ENCODE assay signal across 8 mouse cellular contexts in genomic region chr3:37472461-37472860, GRCm38 (mm10). TPM values are rescaled to one million over a fixed set of nuclear protein-coding genes. Genes with fewer than 3 reads are reported as not detected.
A peak's percentile ranks its signal among the peaks of the same experiment; 100 is the strongest.
DNase-seq lines count a peak whose midpoint lies in the region; ATAC-seq and TF ChIP-seq lines count a peak whose summit lies in the region.

No protein-coding gene starts in this region.

- peak; percentile 56 for TF ChIP-seq CTCF in lung, embryonic 14.5 days (IDR thresholded peaks at IDR 0.05; ENCODE audit: low read depth)

- no peak overlapping the region for H3K4me2 ChIP-seq in lung, embryonic 14.5 days
- no peak overlapping the region for H3K4me2 ChIP-seq in forebrain, embryonic 11.5 days (ENCODE audit: low read depth, low read length, severe bottlenecking)

- DNase-seq in embryo, embryonic 10.5 days (ENCODE audit: low spot score), result peak; percentile 19
- no peak for DNase-seq in embryo, embryonic 10 days (ENCODE audit: low spot score)
- DNase-seq in layer of hippocampus, postnatal 10 days (ENCODE audit: low spot score in 2 of 2), result peak; percentile 8 to 32
- no peak for DNase-seq in layer of hippocampus, adult 9-11 months
- peak; percentile 10 for DNase-seq in MEL-GATA-1-ER (ENCODE audit: extremely low read depth, low read depth)
- DNase-seq in lung, embryonic 14.5 days, result peak; percentile 84
- no peak for DNase-seq in forebrain, embryonic 11.5 days (ENCODE audit: low spot score)

- no peak for ATAC-seq in lung, embryonic 14.5 days (ENCODE audit: insufficient read depth)
- ATAC-seq in megakaryocyte-erythroid progenitor cell, adult 5-6 weeks (replicated peaks; ENCODE audit: low FRiP score, low TSS enrichment, poor library complexity, severe bottlenecking), result no peak
- no peak for ATAC-seq in forebrain, embryonic 11.5 days (replicated peaks; ENCODE audit: low FRiP score)

- H3K9me3 ChIP-seq in lung, embryonic 14.5 days (ENCODE audit: low read depth, low read length), result no peaks in the 10 kb centered on the region
- no peaks in the 10 kb centered on the region for H3K9me3 ChIP-seq in forebrain, embryonic 11.5 days (ENCODE audit: control insufficient read depth, low read length)

- no peak overlapping the region for H3K4me3 ChIP-seq in lung, embryonic 14.5 days (ENCODE audit: low read depth, low read length)
- no peak overlapping the region for H3K4me3 ChIP-seq in forebrain, embryonic 11.5 days (ENCODE audit: low read depth, low read length)

- H3K36me3 ChIP-seq in lung, embryonic 14.5 days (ENCODE audit: insufficient read depth), result 0 out of 2 replicates have a peak, but pooled peaks cover 4% of the 10 kb centered on the region
- no peaks in the 10 kb centered on the region for H3K36me3 ChIP-seq in forebrain, embryonic 11.5 days (ENCODE audit: control insufficient read depth, insufficient read depth, low read length)

- H3K4me1 ChIP-seq in lung, embryonic 14.5 days (ENCODE audit: insufficient read depth), result no peaks in the 10 kb centered on the region
- no peaks in the 10 kb centered on the region for H3K4me1 ChIP-seq in forebrain, embryonic 11.5 days (replicated peaks; ENCODE audit: control insufficient read depth, insufficient read depth, low read length)

- no peaks in the 10 kb centered on the region for H3K27me3 ChIP-seq in lung, embryonic 14.5 days (ENCODE audit: insufficient read depth, low read length)
- H3K27me3 ChIP-seq in forebrain, embryonic 11.5 days (ENCODE audit: control insufficient read depth, insufficient read depth, low read length), result no peaks in the 10 kb centered on the region

- no peak overlapping the region for H3K27ac ChIP-seq in lung, embryonic 14.5 days (ENCODE audit: low read depth)
- no peak overlapping the region for H3K27ac ChIP-seq in forebrain, embryonic 11.5 days (ENCODE audit: low read depth, low read length)

- H3K9ac ChIP-seq in lung, embryonic 14.5 days, result no peak overlapping the region
- H3K9ac ChIP-seq in forebrain, embryonic 11.5 days (ENCODE audit: low read length), result no peak overlapping the region

RNA-seq across cellular contexts. Expression of gene Nudt6, which starts 52.5 kb away (rescaled TPM):
- 1 to 10 TPM; 5.3 to 8.0 TPM for total RNA-seq in layer of hippocampus, postnatal 10 days (2021)
- polyA plus RNA-seq in lung, embryonic 14.5 days (2014; fragmentation: Nextera tagmentation; extraction: Ambion mirVana), result 4.6 and 7.4 TPM in 2 replicates
- total RNA-seq in megakaryocyte-erythroid progenitor cell, adult 5-6 weeks (2014; fragmentation: Nextera tagmentation), result 9.1 and 34.1 TPM in 2 replicates
- total RNA-seq in megakaryocyte-erythroid progenitor cell, adult 5-6 weeks (2017), result 26.6 and 28.8 TPM in 2 replicates
- polyA plus RNA-seq in forebrain, embryonic 11.5 days (2014; fragmentation: Nextera tagmentation; extraction: Ambion mirVana), result 4.4 and 4.5 TPM in 2 replicates

RNA-seq across cellular contexts. Expression of gene Spata5, which starts 52.8 kb away (rescaled TPM):
- 10 to 100 TPM; 20.0 to 25.6 TPM for total RNA-seq in layer of hippocampus, postnatal 10 days (2021)
- polyA plus RNA-seq in lung, embryonic 14.5 days (2014; fragmentation: Nextera tagmentation; extraction: Ambion mirVana), result 36.9 and 42.0 TPM in 2 replicates
- total RNA-seq in megakaryocyte-erythroid progenitor cell, adult 5-6 weeks (2014; fragmentation: Nextera tagmentation), result 47.9 and 66.4 TPM in 2 replicates
- total RNA-seq in megakaryocyte-erythroid progenitor cell, adult 5-6 weeks (2017), result 151 and 190 TPM in 2 replicates
- polyA plus RNA-seq in forebrain, embryonic 11.5 days (2014; fragmentation: Nextera tagmentation; extraction: Ambion mirVana), result 51.6 and 55.0 TPM in 2 replicates

Comparison
In these comparisons a context has a peak if more than half of its experiments do, and no peak if none do; other contexts are left out.
1. DNase-seq: peak in embryo, embryonic 10.5 days (single experiment), layer of hippocampus, postnatal 10 days (2 of 2), MEL-GATA-1-ER (single experiment) and lung, embryonic 14.5 days (single experiment); none in embryo, embryonic 10 days (single experiment), layer of hippocampus, adult 9-11 months (single experiment) and forebrain, embryonic 11.5 days (single experiment).